Mouse (Mus musculus) kidney, postnatal 0 days (tissue): ENCODE measurements around the gene Alcam. TPM values are rescaled to one million over a fixed set of nuclear protein-coding genes. Genes with fewer than 3 reads are reported as not detected.

Experiments
- ATAC-seq: fragments of 200-750 bp; cut with Nextera tagmentation; replicated peaks from 2 replicates; pipeline ENCODE4 v1.8.0; 2017; ENCODE audit warnings: low read depth, moderate number of reproducible peaks, moderate TSS enrichment, moderate library complexity; ENCODE audit not compliant: low FRiP score
- DNase-seq: peaks from one replicate; pipeline ENCODE4 v3.0.0-alpha.2; 2016; ENCODE audit warnings: low spot score
- H3K27ac ChIP-seq: fragments of 300-500 bp; sonication (generic); 2 replicates; pipeline ENCODE4 v1.5.1; 2014; ENCODE audit warnings: mild to moderate bottlenecking
- H3K27me3 ChIP-seq: fragments of 300-500 bp; sonication (generic); 2 replicates; pipeline ENCODE4 v1.6.1; 2014; ENCODE audit warnings: low read length, mixed read lengths; ENCODE audit not compliant: insufficient read depth
- H3K36me3 ChIP-seq: fragments of 300-500 bp; sonication (generic); 2 replicates; pipeline ENCODE4 v1.6.1; 2014; ENCODE audit warnings: low read length, mixed read lengths; ENCODE audit not compliant: insufficient read depth
- H3K4me1 ChIP-seq: fragments of 300-500 bp; sonication (generic); replicated peaks from 2 replicates; pipeline ENCODE4 v1.6.1; 2014; ENCODE audit warnings: antibody characterized with exemption, low read length, mixed read lengths; ENCODE audit not compliant: insufficient read depth
- H3K4me2 ChIP-seq: fragments of 300-500 bp; sonication (generic); 2 replicates; pipeline ENCODE4 v1.6.1; 2014; ENCODE audit warnings: mild to moderate bottlenecking, low read length, moderate library complexity, mixed read lengths
- H3K4me3 ChIP-seq: fragments of 300-500 bp; sonication (generic); replicated peaks from 2 replicates; pipeline ENCODE4 v1.5.1; 2014; ENCODE audit warnings: low read depth, low read length
- H3K9ac ChIP-seq: fragments of 300-500 bp; sonication (generic); 2 replicates; pipeline ENCODE4 v1.6.1; 2014; ENCODE audit warnings: low read depth, low read length
- H3K9me3 ChIP-seq: fragments of 300-500 bp; sonication (generic); replicated peaks from 2 replicates; pipeline ENCODE4 v1.6.1; 2016; ENCODE audit warnings: low read length, inconsistent platforms, mixed read lengths
- CTCF ChIP-seq: IDR thresholded peaks from 2 replicates; pipeline ENCODE4 v1.5.1; 2016; ENCODE audit warnings: antibody characterized with exemption, low read depth, mild to moderate bottlenecking, moderate library complexity
- WGBS: fragments of 180-500 bp; shearing (Covaris S2); extraction: QIAGEN DNeasy Blood & Tissue Kit; methylation state at CpG from one replicate; pipeline ENCODE4 v1.1.7; 2014; 5-methylcytosine and 5-hydroxymethylcytosine counted together
- polyA plus RNA-seq: library from polyadenylated mRNA; unstranded; fragments of >200 nt; fragmentation: Nextera tagmentation; extraction: Ambion mirVana; gene quantifications from 2 replicates; pipeline ENCODE4 v1.2.1, GENCODE M21; 2015

Gene Alcam
- polyA plus RNA-seq, 1 experiment from 2014 or later = 61.7 TPM

DNA sequence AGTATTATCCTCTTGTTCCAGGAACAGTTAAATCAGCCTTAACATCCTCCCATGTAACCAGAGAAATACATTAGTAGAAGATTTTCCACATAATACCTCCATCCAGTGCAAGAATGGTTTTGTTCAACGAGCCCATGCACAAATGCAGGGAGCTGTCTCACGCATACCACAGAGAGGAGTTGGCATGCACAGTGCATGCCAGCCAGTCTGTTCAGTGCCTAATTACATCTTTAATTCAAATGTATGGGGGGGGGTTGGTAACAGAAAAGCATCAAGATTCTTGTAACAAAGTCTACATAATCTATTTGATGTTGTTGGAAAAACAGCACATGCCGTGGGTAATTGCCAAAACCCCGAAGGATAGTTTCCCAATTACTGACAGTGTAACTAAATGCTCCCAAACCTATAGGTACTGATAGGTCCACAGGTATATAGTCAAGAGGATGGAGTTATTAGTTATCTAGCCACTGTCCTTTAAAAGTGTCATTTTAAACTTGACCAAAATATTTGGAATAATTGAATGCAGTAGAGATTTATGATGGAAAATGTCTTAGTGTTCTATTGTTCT is 89.8 kb downstream of the Alcam start:
- no peaks in the 10 kb centered on the region for H3K36me3 ChIP-seq
- H3K27me3 ChIP-seq = no peaks in the 10 kb centered on the region
- WGBS = 76% methylated on average over 4 of the region's 4 CpGs
- ATAC-seq = no peak
- H3K9ac ChIP-seq = no peak overlapping the region
- no peak overlapping the region for H3K4me2 ChIP-seq
- no peaks in the 10 kb centered on the region for H3K4me1 ChIP-seq
- H3K4me3 ChIP-seq = no peak overlapping the region
- no peak for TF ChIP-seq CTCF
- no peak overlapping the region for H3K27ac ChIP-seq
- no peaks in the 10 kb centered on the region for H3K9me3 ChIP-seq
- DNase-seq = no peak

DNA sequence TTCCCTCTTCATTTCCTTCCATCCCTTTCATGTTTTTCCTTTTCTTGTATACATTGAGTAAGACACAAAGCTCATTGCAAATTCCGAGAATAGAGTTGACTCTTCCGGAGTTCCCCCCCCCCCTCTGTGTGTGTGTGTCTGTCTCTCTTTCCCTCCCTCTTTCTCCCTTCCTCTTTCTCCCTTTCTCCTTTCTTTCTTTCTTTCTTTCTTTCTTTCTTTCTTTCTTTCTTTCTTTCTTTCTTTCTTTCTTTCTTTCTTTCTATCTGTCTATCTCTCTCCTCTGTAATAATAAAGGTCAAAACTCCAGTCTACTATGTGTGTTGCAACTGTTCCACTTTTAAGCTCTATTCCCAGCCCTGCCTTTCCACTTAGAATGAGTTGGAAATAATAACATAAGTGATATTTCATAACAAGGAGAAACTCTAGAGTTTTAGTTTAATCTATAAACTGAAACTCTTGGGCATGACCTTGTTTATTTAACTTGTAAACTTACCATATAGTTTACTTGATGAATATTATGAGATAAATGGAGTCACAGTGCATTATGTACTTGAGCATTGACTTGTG is 110.3 kb downstream of the Alcam start:
- no peak overlapping the region for H3K4me2 ChIP-seq
- no peaks in the 10 kb centered on the region for H3K36me3 ChIP-seq
- no peaks in the 10 kb centered on the region for H3K27me3 ChIP-seq
- no peak overlapping the region for H3K27ac ChIP-seq
- no peaks in the 10 kb centered on the region for H3K9me3 ChIP-seq
- no peak overlapping the region for H3K4me3 ChIP-seq
- ATAC-seq (no peak), DNase-seq (no peak)
- H3K4me1 ChIP-seq = no peaks in the 10 kb centered on the region
- WGBS = 77% methylated on average over 2 of the region's 2 CpGs
- no peak overlapping the region for H3K9ac ChIP-seq
- no peak for TF ChIP-seq CTCF

- Histone ChIP-seq H3K36me3 (no peaks in the 10 kb centered on the region), H3K4me2 (no peak overlapping the region), H3K27ac (no peak overlapping the region), H3K9me3 (no peaks in the 10 kb centered on the region), H3K27me3 (no peaks in the 10 kb centered on the region), H3K9ac (no peak overlapping the region), H3K4me3 (no peak overlapping the region), H3K4me1 (no peaks in the 10 kb centered on the region)
- WGBS = 86% methylated on average over 8 of the region's 8 CpGs
- ATAC-seq = no peak
- TF ChIP-seq CTCF = no peak
- no peak for DNase-seq
Measured at GRCm38 (mm10) chr16:52342694-52343466, 111.0 kb downstream of the Alcam start.

DNA sequence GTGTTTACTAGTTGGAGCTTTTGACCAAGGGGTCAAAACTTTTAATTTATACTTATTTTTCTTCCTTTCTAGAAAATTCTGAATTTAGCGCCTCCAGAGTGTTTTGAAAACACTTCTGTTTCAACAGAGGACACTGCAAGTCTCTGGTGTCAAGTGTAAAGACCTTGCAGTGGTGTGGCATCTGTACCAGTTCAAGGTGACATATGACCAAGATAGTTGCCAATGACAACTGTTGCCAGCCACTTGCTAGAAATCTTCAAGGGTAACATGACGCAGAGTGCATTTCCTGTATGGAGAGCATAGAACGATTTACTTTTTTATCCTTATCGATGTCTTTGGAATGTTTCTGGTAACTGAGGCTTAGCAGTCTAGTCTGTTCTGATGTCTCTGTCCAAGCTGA is 119.8 kb downstream of the Alcam start:
- Histone ChIP-seq H3K4me2 (no peak overlapping the region), H3K27me3 (no peaks in the 10 kb centered on the region), H3K36me3 (no peaks in the 10 kb centered on the region), H3K4me3 (no peak overlapping the region), H3K9me3 (no peaks in the 10 kb centered on the region), H3K4me1 (no peaks in the 10 kb centered on the region), H3K9ac (no peak overlapping the region), H3K27ac (no peak overlapping the region)
- ATAC-seq (no peak), DNase-seq (no peak)
- no peak for TF ChIP-seq CTCF
- 88% methylated on average over 4 of the region's 4 CpGs for WGBS

- no peaks in the 10 kb centered on the region for H3K9me3 ChIP-seq
- H3K27me3 ChIP-seq = no peaks in the 10 kb centered on the region
- WGBS = 68% methylated on average over 5 of the region's 5 CpGs
- ATAC-seq = no peak
- H3K4me3 ChIP-seq = no peak overlapping the region
- H3K9ac ChIP-seq = no peak overlapping the region
- H3K36me3 ChIP-seq = no peaks in the 10 kb centered on the region
- H3K27ac ChIP-seq = no peak overlapping the region
- no peak overlapping the region for H3K4me2 ChIP-seq
- no peak for TF ChIP-seq CTCF
- no peaks in the 10 kb centered on the region for H3K4me1 ChIP-seq
- DNase-seq = no peak
Measured at GRCm38 (mm10) chr16:52333631-52334030, 120.2 kb downstream of the Alcam start.

DNA sequence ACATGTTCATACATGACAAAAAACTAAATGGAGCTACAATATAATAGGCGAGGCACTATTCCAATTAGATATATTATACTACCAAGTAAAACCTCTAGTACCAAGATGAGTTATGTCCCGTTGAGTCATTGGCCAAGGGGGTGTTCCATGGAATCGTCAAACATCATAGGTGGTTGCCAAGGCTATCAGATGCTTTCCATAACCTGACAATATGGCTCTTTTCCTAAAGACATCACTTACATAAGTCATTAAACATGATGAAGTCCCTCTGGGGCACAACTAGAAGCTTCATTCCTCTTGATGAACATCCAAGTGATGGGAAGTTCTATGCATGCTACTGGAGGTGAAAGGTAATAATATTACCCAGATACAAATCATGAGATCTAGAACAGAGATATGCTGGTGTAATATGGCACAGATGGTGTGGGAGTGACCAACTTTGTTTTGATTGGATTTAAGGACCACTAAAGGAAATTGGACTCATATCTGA is 122.5 kb downstream of the Alcam start:
- TF ChIP-seq CTCF = no peak

More for the DNA sequence above, 122.5 kb downstream of the Alcam start:
- 89% methylated on average over 3 of the region's 3 CpGs for WGBS
- Histone ChIP-seq H3K4me1 (no peaks in the 10 kb centered on the region), H3K27me3 (no peaks in the 10 kb centered on the region), H3K4me3 (no peak overlapping the region), H3K9me3 (no peaks in the 10 kb centered on the region), H3K9ac (no peak overlapping the region), H3K27ac (no peak overlapping the region), H3K36me3 (no peaks in the 10 kb centered on the region), H3K4me2 (no peak overlapping the region)
- DNase-seq (no peak), ATAC-seq (no peak)
